Mouse (Mus musculus): ENCODE measurements around the gene Dcun1d4. TPM values are rescaled to one million over a fixed set of nuclear protein-coding genes. Genes with fewer than 3 reads are reported as not detected.

Gene Dcun1d4
- polyA plus RNA-seq, 1 experiment from 2014 or later = 46.0 TPM

DNA sequence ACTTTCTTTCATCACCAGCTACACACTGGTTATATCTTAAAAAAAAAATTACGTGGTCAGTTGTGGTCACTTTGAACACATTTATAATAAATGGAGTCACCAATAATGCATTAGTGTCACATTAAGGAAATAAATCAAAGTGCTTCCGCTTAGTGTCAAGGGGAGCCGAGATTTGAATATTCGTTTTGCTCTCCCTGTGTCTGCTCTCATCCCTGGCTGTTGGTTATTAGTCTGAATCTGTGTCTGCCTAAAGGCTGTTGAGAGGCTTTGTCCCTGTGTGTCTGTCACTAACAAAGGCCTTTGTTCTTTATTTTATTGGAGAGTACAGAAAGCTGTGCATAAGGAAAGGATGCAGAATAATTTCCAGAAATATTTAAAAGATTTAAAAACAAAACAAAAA is 105.8 kb downstream of the Dcun1d4 start:
- no peak for DNase-seq (ENCODE audit: low spot score)
- Histone ChIP-seq H3K36me3 (no peaks in the 10 kb centered on the region), H3K4me1 (peaks cover 8% of the 10 kb centered on the region; the same call in 1 of the 2 replicates), H3K4me3 (no peak overlapping the region), H3K27ac (replicated peaks) (no peak overlapping the region), H3K27me3 (ENCODE audit: low read depth, poor library complexity, severe bottlenecking) (no peaks in the 10 kb centered on the region), H3K9me3 (replicated peaks) (no peaks in the 10 kb centered on the region)
- 78% methylated on average over 4 of the region's 4 CpGs for WGBS

DNA sequence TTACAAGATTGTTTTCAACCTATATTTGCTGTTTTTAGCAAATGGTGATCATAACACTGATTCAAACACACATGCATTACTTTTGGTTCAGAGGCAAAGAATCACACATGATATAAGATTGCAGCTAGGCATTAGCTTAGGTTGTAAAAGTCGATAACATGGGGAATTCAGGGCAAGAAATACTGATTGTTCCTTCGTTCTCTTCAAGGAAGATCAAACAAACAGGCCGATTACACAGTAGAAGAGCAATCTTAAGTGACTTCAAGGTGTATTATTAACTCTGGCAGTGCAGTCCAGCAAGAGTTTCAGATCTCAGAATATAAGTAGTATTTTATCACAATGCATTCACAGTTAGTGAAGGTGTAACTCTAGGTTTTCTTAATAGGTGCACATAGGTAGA is 106.3 kb downstream of the Dcun1d4 start:
- Histone ChIP-seq H3K9me3 (replicated peaks) (no peaks in the 10 kb centered on the region), H3K36me3 (no peaks in the 10 kb centered on the region), H3K4me1 (peaks cover 8% of the 10 kb centered on the region; the same call in 1 of the 2 replicates), H3K27me3 (ENCODE audit: low read depth, poor library complexity, severe bottlenecking) (no peaks in the 10 kb centered on the region), H3K27ac (replicated peaks) (no peak overlapping the region), H3K4me3 (no peak overlapping the region)
- 84% methylated on average over 3 of the region's 3 CpGs for WGBS
- no peak for DNase-seq (ENCODE audit: low spot score)

DNA sequence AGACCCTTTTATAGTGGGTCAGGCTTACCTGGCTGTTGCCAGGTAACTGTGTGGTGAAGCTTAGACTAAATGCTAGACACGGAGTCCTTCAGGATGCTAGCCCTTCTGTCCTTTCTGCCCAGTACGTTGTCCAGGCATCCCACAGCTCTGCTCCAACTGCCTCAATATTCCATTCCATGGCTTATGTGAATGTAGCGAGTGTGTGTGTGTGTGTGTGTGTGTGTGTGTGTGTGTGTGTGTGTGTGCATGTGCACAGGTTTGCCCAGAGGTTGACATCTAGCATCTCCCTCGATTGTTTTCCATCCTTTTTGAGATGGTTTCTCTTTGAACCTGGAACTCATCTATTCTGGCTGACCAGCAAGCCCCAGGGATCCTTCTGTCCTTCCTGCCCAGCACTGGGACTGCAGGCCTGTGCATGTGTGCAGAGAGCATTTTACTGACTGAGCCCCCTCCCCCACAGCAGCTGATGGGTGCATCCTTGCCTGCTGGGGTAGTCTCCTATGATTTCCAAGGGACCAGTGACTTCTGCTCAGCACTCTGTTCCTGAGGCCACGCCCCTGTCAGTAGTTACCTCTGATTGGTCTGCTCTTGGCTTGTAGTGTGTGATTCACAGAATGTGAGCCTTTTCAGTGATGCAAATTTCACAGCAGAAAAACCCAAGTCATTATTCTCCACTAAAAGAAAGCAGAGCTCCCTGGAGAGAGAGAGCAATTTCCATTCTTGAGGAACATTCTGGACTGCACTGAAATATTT is 118.3 kb downstream of the Dcun1d4 start:
- Histone ChIP-seq H3K36me3 (no peaks in the 10 kb centered on the region), H3K4me3 (no peak overlapping the region), H3K27ac (replicated peaks) (peak overlapping the region; percentile 2; the same call in 1 of the 2 replicates), H3K9me3 (replicated peaks) (no peaks in the 10 kb centered on the region), H3K27me3 (ENCODE audit: low read depth, poor library complexity, severe bottlenecking) (no peaks in the 10 kb centered on the region), H3K4me1 (peaks cover 24% of the 10 kb centered on the region)
- 71% methylated on average over 5 of the region's 5 CpGs for WGBS
- DNase-seq (ENCODE audit: low spot score) = no peak

DNA sequence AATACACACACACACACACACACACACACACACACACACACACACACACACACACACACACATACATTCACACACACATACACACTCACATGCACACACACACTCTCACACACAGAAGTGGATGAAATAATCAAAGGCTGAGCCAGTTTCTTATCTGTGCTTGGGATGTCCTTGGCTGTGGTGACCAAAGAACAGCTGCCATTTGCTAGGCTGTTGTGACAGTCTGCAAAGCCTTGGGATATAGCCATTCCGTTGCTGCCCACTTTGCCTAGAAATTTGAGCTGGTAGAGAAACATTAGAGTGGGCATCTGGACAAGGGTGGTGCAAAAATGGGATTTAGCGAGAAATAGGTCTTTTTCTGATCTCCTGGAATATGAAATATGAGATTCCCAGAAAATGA is 119.2 kb downstream of the Dcun1d4 start:
- Histone ChIP-seq H3K4me3 (no peak overlapping the region), H3K36me3 (no peaks in the 10 kb centered on the region), H3K4me1 (peaks cover 24% of the 10 kb centered on the region), H3K27ac (replicated peaks) (no peak overlapping the region), H3K9me3 (replicated peaks) (no peaks in the 10 kb centered on the region), H3K27me3 (ENCODE audit: low read depth, poor library complexity, severe bottlenecking) (no peaks in the 10 kb centered on the region)
- DNase-seq (ENCODE audit: low spot score) = no peak
- WGBS = 95% methylated on average over 2 of the region's 2 CpGs

GRCm38 (mm10) chr5:73601361-73601763 is 120.6 kb downstream of the Dcun1d4 start:
- Histone ChIP-seq H3K27ac (replicated peaks) (no peak overlapping the region), H3K27me3 (ENCODE audit: low read depth, poor library complexity, severe bottlenecking) (no peaks in the 10 kb centered on the region), H3K4me3 (no peak overlapping the region), H3K4me1 (peaks cover 24% of the 10 kb centered on the region), H3K36me3 (no peaks in the 10 kb centered on the region), H3K9me3 (replicated peaks) (0 out of 2 replicates have a peak, but pooled peaks cover 6% of the 10 kb centered on the region)
- WGBS = 77% methylated on average over 8 of the region's 8 CpGs
- no peak for DNase-seq (ENCODE audit: low spot score)

DNA sequence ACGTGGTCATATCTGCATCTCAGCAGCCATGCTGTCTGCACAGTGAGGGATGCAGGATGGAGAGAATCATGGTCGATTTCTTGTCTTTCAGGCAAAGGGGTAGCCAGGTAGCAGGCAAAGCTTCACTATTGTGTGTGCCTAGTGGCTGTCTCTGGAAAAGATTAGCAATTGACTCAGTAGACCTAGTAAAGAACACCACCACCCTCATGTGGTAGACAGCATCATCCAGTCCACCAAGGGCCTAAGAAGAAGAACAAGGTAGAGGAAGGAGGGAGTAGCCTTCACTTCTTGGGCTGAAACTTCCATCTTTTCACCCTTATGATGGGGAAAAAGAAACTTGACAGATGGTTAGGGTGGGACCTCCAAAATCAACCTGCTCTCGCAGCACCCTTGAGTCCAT is 122.1 kb downstream of the Dcun1d4 start:
- 82% methylated on average over 3 of the region's 3 CpGs for WGBS
- Histone ChIP-seq H3K4me1 (peaks cover 24% of the 10 kb centered on the region), H3K36me3 (no peaks in the 10 kb centered on the region), H3K27ac (replicated peaks) (no peak overlapping the region), H3K27me3 (ENCODE audit: low read depth, poor library complexity, severe bottlenecking) (no peaks in the 10 kb centered on the region), H3K4me3 (no peak overlapping the region), H3K9me3 (replicated peaks) (peaks cover 12% of the 10 kb centered on the region; the same call in 1 of the 2 replicates)
- no peak for DNase-seq (ENCODE audit: low spot score)

DNA sequence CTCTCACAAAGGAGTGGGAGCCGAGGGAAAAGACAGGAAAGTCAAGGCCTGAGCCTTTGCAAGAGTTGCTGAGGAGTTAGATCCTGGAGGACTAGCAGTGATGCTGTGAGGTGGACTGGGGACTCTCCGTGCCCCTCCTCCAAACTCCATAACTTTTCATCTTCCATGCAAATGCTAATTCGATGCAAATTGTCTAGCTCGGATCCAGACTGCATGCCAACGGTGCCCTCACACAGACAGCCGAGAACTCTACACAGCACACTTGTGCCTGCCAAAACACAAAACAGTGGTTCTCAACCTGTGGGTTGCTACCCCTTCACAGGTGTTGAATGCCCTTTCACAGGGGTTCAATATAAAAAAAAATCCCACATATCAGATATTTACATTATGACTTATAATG is 123.7 kb downstream of the Dcun1d4 start:
- DNase-seq (ENCODE audit: low spot score) = no peak
- H3K27me3 ChIP-seq (ENCODE audit: low read depth, poor library complexity, severe bottlenecking) = no peaks in the 10 kb centered on the region
- peaks cover 12% of the 10 kb centered on the region; the same call in 1 of the 2 replicates for H3K9me3 ChIP-seq (replicated peaks)
- WGBS = 91% methylated on average over 6 of the region's 6 CpGs
- H3K4me3 ChIP-seq = no peak overlapping the region
- H3K36me3 ChIP-seq = no peaks in the 10 kb centered on the region
- H3K27ac ChIP-seq (replicated peaks) = no peak overlapping the region
- peaks cover 16% of the 10 kb centered on the region for H3K4me1 ChIP-seq

DNA sequence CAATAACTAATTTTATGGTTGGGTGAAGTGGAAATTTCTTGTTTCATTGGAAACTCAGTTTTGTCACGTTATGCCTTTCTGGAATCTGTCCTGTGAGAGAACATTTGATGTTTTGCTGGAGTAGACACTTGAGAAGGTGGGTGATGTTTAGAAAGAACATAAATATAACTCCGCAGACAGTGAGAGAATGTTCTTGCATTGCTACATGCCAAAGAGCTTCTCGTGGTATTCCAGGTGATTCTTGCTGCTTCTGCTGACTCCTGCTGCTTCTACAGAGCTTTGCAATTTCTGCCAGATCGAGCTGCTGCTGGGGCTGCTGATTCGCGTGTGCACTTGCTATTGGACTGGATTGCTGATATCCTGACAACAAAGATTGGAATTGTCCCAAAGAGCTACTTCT is 124.2 kb downstream of the Dcun1d4 start:
- Histone ChIP-seq H3K27ac (replicated peaks) (no peak overlapping the region), H3K4me3 (no peak overlapping the region), H3K27me3 (ENCODE audit: low read depth, poor library complexity, severe bottlenecking) (no peaks in the 10 kb centered on the region), H3K4me1 (peaks cover 13% of the 10 kb centered on the region), H3K9me3 (replicated peaks) (peaks cover 14% of the 10 kb centered on the region; the same call in 1 of the 2 replicates), H3K36me3 (no peaks in the 10 kb centered on the region)
- no peak for DNase-seq (ENCODE audit: low spot score)
- WGBS = 93% methylated on average over 6 of the region's 6 CpGs

Other genes with a start within 250 kb of the Dcun1d4 start
- 23.7 and 30.8 TPM in 2 replicates for gene Fryl, start 224.4 kb upstream of the Dcun1d4 start, polyA plus RNA-seq (2016; fragmentation: Nextera tagmentation; extraction: Ambion mirVana)
- 164 TPM in 2 replicates for gene Ociad1, start 188.2 kb upstream of the Dcun1d4 start, polyA plus RNA-seq (2016; fragmentation: Nextera tagmentation; extraction: Ambion mirVana)
- 10.2 and 14.6 TPM in 2 replicates for gene Ociad2, start 140.0 kb upstream of the Dcun1d4 start, polyA plus RNA-seq (2016; fragmentation: Nextera tagmentation; extraction: Ambion mirVana)
- not detected in 2 replicates for gene Cwh43, start 74.9 kb upstream of the Dcun1d4 start, polyA plus RNA-seq (2016; fragmentation: Nextera tagmentation; extraction: Ambion mirVana)
- gene Lrrc66, start 151.5 kb downstream of the Dcun1d4 start, polyA plus RNA-seq (2016; fragmentation: Nextera tagmentation; extraction: Ambion mirVana) = 0.06 and 0.07 TPM in 2 replicates
- gene Sgcb, start 166.8 kb downstream of the Dcun1d4 start, polyA plus RNA-seq (2016; fragmentation: Nextera tagmentation; extraction: Ambion mirVana) = 21.3 and 21.8 TPM in 2 replicates
- not detected in 2 replicates for gene Spata18, start 170.4 kb downstream of the Dcun1d4 start, polyA plus RNA-seq (2016; fragmentation: Nextera tagmentation; extraction: Ambion mirVana)